ENCODE assay signal across 17 mouse cellular contexts in genomic region chr12:100636733-100637132, GRCm38 (mm10).
"Had no signal": no experiment of that assay in that cellular context is flagged by ENCODE, and none has a peak within 500 bp of the region (broad histone marks: within the 10 kb centered on the region; RNA-seq: fewer than 3 reads in every experiment).

No protein-coding gene starts in this region.

- H3K4me3 ChIP-seq: layer of hippocampus, adult 2 months; limb, embryonic 13.5 days; liver, embryonic 15.5 days; megakaryocyte, embryonic 14.5 days; midbrain, embryonic 12.5 days had no signal

- DNase-seq: kidney, adult 11 months; kidney, adult 9 months; kidney, postnatal 10 days; kidney, postnatal 4 days; left cerebral cortex, postnatal 4 days; lung, embryonic 14.5 days; lung, postnatal 10 days; spleen, adult 18-20 months; thymus, adult 18-20 months; thymus, postnatal 14 days had no signal

- H3K4me2 ChIP-seq: limb, embryonic 13.5 days; liver, embryonic 11.5 days; liver, embryonic 15.5 days; lung, embryonic 14.5 days; midbrain, embryonic 12.5 days had no signal

- H3K36me3 ChIP-seq: limb, embryonic 13.5 days; liver, embryonic 15.5 days; midbrain, embryonic 12.5 days had no signal

- H3K9me3 ChIP-seq: limb, embryonic 13.5 days; liver, embryonic 15.5 days; megakaryocyte, embryonic 14.5 days; midbrain, embryonic 12.5 days had no signal

- H3K27me3 ChIP-seq: limb, embryonic 13.5 days; liver, embryonic 15.5 days; megakaryocyte, embryonic 14.5 days; midbrain, embryonic 12.5 days had no signal

- H3K9ac ChIP-seq: limb, embryonic 13.5 days; liver, embryonic 15.5 days; lung, embryonic 14.5 days; midbrain, embryonic 12.5 days had no signal

- H3K27ac ChIP-seq: layer of hippocampus, adult 2 months; limb, embryonic 13.5 days; liver, embryonic 15.5 days; macrophage; midbrain, embryonic 12.5 days had no signal
